Mouse (Mus musculus): ENCODE data around the gene Olfr1510.
"Not testable (repeated sequence)": the region's sequence is repeated elsewhere in the genome, so short reads cannot be mapped to it uniquely, and the experiment has no call there.

The Olfr1510 gene

DNA sequence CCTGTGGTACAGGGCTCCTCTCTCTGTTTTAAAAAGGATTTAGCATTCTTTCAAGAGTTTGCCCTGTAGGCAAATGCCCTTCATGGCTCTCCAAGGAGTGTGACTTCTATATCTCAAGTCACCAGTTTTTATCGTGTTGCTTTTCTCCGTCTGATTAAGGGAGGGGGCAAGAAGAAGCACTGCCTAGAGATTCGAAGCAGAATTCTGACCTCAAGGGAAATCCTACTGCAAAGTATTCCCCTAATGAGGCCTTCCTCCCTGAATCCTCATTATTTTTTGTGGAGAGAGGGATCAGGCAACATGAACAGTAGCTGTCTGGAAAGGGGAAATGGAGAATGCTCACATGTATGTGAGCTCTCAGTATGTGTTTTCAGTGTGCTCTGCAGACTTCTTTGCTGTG lies at the start of gene Olfr1510:
Gene Olfr1510 (minus strand): TSS at position 101 of the 400 bp plus-strand sequence.
- no peak for DNase-seq (ENCODE audit: low spot score)

- DNase-seq (ENCODE audit: low spot score) = no peak
Measured at GRCm38 (mm10) chr14:52461928-52462327, 47.8 kb upstream of the Olfr1510 start.

DNA sequence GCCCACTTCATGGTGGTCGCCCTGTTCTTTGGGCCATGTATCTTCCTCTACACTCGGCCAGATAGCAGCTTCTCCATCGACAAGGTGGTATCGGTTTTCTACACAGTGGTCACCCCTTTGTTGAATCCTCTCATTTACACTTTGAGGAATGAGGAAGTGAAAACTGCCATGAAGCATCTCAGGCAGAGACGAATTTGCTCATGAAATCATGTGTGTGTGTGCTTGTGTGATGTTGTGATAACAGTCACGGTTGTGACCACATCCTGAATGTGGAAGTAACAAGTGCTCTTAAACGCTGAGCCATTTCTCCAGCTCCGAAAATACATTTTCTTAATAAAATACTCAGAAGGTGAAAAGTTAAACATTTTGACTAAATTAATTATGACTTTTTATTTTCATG lies 37.0 kb upstream of the Olfr1510 start:
- no peak for DNase-seq (ENCODE audit: low spot score)

DNA sequence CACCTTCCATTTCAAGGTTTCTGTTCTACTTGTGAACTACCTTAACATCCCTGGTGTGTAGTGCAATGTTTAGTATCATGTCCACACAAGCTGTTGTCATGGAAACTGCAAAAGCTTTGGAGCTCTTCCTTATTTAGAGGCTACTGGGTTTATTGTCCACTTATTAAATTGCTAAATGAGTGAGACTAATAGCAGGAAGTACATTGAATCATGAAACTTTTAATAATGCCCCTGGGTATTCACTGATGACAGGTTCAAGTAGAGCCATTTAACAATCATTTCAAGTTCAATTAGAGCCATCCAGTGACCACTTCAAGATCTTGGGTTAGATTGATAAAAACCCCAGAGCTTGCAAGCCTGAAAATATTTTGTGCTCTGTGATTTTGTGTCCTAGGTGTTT lies 28.5 kb upstream of the Olfr1510 start, which contains the start of gene Olfr1509:
Gene Olfr1509 (plus strand): TSS at position 301 of the 400 bp plus-strand sequence.
- DNase-seq (ENCODE audit: low spot score) = no peak

- DNase-seq (ENCODE audit: low spot score) = no peak
Measured at GRCm38 (mm10) chr14:52427686-52428085, 13.5 kb upstream of the Olfr1510 start.

DNA sequence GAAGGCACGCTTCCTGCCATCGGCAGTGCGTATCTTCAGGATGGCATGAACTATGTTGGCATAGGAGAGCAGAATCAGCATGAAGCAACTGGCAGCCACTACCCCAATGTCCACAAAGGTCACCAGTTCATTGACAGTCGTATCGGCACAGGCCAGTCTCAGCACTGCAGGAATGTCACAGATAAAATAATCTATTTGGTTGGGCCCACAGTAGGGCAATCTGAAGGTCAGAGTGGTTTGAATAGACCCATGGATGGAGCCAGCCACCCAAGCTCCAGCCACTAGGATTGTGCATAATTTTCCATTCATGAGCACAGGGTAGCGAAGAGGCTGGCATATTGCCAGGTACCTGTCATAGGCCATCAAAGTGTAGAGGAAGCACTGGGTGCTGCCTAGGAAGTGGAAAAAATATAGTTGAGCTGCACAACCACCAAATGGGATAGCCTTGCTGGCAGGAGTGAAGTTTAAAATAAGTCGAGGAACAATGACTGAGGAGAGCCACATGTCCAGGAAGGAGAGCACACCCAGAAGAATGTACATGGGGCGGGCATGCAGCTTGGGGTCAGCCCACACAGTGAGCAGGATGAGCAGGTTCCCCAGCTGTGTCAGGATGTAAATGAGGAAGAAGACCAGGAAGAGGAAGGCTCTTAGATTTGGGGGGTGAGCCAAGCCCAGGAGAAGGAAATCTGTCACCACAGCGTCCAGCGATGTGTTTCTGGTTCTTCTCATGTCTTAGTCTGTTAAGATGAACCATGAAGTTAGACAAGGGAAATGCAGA lies 3.8 kb downstream of the Olfr1510 start:
- not testable (repeated sequence) for DNase-seq (ENCODE audit: low spot score)

GRCm38 (mm10) chr14:52397279-52397678 lies 16.9 kb downstream of the Olfr1510 start, which contains the start of gene Olfr1511:
TSS of gene Olfr1511 (minus strand) at chr14:52397379.
- DNase-seq (ENCODE audit: low spot score) = no peak

DNA sequence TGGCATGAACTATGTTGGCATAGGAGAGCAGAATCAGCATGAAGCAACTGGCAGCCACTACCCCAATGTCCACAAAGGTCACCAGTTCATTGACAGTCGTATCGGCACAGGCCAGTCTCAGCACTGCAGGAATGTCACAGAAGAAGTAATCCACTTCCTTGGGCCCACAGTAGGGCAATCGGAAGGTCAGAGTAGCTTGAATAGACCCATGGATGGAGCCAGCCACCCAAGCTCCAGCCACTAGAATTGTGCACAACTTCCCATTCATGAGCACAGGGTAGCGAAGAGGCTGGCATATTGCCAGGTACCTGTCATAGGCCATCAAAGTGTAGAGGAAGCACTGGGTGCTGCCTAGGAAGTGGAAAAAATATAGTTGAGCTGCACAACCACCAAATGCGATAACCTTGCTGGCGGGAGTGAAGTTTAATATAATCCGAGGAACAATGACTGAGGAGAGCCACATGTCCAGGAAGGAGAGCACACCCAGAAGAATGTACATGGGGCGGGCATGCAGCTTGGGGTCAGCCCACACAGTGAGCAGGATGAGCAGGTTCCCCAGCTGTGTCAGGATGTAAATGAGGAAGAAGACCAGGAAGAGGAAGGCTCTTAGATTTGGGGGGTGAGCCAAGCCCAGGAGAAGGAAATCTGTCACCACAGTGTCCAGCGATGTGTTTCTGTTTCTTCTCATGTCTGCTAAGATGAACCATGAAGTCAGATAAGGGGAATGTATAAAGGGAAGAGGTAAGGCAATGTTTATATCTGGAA lies 23.9 kb downstream of the Olfr1510 start:
- not testable (repeated sequence) for DNase-seq (ENCODE audit: low spot score)

DNA sequence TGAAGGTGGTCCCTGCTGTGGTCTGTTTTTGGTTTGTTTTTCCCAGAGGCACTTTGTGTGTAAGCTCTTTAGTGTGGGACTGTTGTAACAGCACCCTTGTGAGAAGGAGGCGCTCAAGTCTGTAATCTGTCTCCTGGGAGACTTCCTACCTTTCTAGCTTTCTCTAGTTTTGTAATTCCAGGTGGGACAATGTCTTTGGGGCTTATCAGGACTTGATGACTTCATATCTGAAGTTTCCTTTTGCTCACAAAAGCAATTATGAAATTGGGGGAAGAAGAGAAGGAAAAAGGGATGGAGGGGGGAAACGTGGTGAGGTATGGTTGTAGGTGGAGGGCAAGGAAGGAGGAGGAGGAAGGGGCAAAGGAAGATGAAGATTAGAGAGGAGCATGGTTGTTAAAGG lies 35.1 kb downstream of the Olfr1510 start, which contains the start of gene Olfr1512:
Gene Olfr1512 (minus strand): TSS at position 101 of the 400 bp plus-strand sequence.
- DNase-seq (ENCODE audit: low spot score) = no peak

DNA sequence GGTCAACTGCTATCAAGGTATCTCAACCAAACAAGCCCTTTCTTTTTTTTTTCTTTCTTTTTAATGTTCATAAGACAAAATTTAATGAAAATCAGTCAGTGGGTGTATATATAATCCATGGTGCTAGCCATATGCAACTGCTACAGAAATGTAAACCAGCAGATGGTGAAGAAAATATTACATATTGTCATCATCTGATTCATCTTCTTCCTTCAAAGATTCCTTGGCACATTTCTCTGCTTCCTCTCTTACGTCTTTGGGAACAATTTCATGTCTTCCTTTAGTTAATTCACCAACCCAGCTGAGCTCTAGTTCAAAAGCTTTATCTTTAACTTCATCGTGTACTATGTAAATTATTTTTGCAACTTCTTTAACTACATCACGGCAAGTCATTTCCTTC lies 45.4 kb downstream of the Olfr1510 start:
- no peak for DNase-seq (ENCODE audit: low spot score)
